Mouse (Mus musculus) ES-Bruce4 (cell line): ENCODE data around the gene Draxin.

Source experiments
- CTCF ChIP-seq: IDR thresholded peaks from one replicate; pipeline ENCODE4 v1.8.1; 2011; ENCODE audit warnings: low read depth, low read length
- POLR2A ChIP-seq: IDR thresholded peaks from one replicate; pipeline ENCODE4 v1.8.1; 2011; ENCODE audit warnings: low read length; ENCODE audit not compliant: insufficient read depth

DNA sequence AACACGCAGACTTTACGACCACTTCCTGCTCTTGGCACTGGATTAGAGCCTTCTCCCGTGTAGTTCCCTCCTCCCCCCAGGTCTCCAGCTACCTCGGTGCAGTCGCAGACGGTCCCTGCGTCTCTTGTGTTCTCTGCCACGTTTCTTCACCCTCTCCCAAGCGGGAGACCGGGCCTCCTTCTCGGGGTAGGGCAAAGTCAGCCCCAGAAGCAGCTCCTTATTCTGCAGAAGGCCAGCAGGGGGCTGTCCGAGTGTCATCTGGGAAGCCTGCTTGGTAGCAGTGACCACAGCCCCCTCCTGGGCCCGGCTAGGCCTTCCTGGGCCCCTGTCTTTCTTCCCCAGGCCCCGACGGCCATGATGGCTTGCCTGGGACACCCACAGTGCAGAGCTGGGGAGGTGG, 15.0 kb downstream of the Draxin start:
- no peak for TF ChIP-seq POLR2A
- TF ChIP-seq CTCF, result peak; percentile 29
